8 mouse cellular contexts compared by ENCODE assay signal in the genomic region with DNA sequence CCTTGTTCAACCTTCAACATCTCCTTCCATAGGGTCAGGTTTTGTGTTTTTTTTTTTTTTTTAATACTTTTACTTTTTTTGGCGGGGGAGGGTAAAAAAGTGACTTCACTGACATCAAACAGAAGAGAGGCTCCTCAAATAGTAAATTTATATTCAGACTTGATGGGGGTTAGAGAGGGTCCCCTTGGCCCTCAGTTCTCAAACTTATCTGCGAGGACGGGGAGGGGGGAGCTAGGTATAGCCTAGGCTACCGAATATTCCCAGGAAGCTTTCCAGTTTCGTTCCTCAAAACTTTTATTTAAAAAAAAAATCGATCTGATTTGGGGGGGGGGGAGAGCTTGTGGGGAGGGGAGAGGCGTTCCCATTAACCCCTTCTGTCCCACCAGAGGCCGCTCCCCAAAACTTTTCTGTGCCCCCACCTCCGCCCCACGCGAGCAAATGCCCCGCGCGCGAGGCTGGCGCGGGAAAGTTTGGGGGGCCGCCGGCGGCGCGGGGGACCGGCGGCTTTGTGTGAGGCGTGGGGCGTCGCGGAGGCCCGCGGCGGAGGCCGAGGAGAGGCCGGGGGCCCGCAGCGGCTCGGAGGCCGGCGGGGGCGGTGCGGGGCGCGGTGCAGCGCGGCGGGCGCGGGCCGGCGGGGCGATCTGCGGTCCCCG. TPM values are rescaled to one million over a fixed set of nuclear protein-coding genes. Genes with fewer than 3 reads are reported as not detected.
A peak's percentile ranks its signal among the peaks of the same experiment; 100 is the strongest.
DNase-seq lines count a peak whose midpoint lies in the region; ATAC-seq and TF ChIP-seq lines count a peak whose summit lies in the region.

No protein-coding gene starts in this region.

- no peak for TF ChIP-seq POLR2A in bone marrow macrophage, adult 2 months (IDR thresholded peaks at IDR 0.05; ENCODE audit: borderline replicate concordance, low read depth, low read length)

- no peaks in the 10 kb centered on the region for H3K27me3 ChIP-seq in kidney, embryonic 15.5 days
- H3K27me3 ChIP-seq in forebrain, embryonic 15.5 days: no peaks in the 10 kb centered on the region
- H3K27me3 ChIP-seq in liver, embryonic 11.5 days (replicated peaks; ENCODE audit: control insufficient read depth, insufficient read depth, low read length): peaks cover 11% of the 10 kb centered on the region
- no peaks in the 10 kb centered on the region for H3K27me3 ChIP-seq in stomach, embryonic 14.5 days (ENCODE audit: control insufficient read depth, insufficient read depth, low read length)

- ATAC-seq in kidney, embryonic 15.5 days (replicated peaks; ENCODE audit: low FRiP score): no peak; the same call in 1 of the 2 replicates
- ATAC-seq in forebrain, embryonic 15.5 days (replicated peaks): peak; percentile 43
- ATAC-seq in liver, embryonic 11.5 days (replicated peaks; ENCODE audit: low FRiP score): no peak
- peak; percentile 46; the same call in 1 of the 2 replicates for ATAC-seq in stomach, embryonic 14.5 days (ENCODE audit: insufficient number of reproducible peaks, insufficient read depth, low FRiP score, low read depth)

- TF ChIP-seq CTCF in bone marrow macrophage, adult 2 months (IDR thresholded peaks at IDR 0.05; ENCODE audit: low read depth, low read length): no peak

- peak overlapping the region; percentile 86 for H3K4me3 ChIP-seq in kidney, embryonic 15.5 days (replicated peaks)
- 0 out of 2 replicates have a peak overlapping the region, but pooled peaks have one; percentile 5 for H3K4me3 ChIP-seq in bone marrow macrophage, adult 2 months (ENCODE audit: insufficient read depth, low read length)
- peak overlapping the region; percentile 85 for H3K4me3 ChIP-seq in forebrain, embryonic 15.5 days
- H3K4me3 ChIP-seq in liver, embryonic 11.5 days (ENCODE audit: low read depth, low read length): peak overlapping the region; percentile 74
- H3K4me3 ChIP-seq in stomach, embryonic 14.5 days (ENCODE audit: low read depth, low read length): peak overlapping the region; percentile 68

- H3K9me3 ChIP-seq in kidney, embryonic 15.5 days (replicated peaks): no peaks in the 10 kb centered on the region
- no peaks in the 10 kb centered on the region for H3K9me3 ChIP-seq in forebrain, embryonic 15.5 days
- H3K9me3 ChIP-seq in liver, embryonic 11.5 days (ENCODE audit: control insufficient read depth, low read length): no peaks in the 10 kb centered on the region
- H3K9me3 ChIP-seq in stomach, embryonic 14.5 days (ENCODE audit: control insufficient read depth, low read depth, low read length): no peaks in the 10 kb centered on the region

- peak overlapping the region; percentile 98 for H3K9ac ChIP-seq in kidney, embryonic 15.5 days
- peak overlapping the region; percentile 97 for H3K9ac ChIP-seq in forebrain, embryonic 15.5 days (replicated peaks)
- peak overlapping the region; percentile 76 for H3K9ac ChIP-seq in liver, embryonic 11.5 days (ENCODE audit: low read depth, low read length)
- H3K9ac ChIP-seq in stomach, embryonic 14.5 days (replicated peaks; ENCODE audit: low read depth, low read length): peak overlapping the region; percentile 100

- H3K36me3 ChIP-seq in kidney, embryonic 15.5 days: no peaks in the 10 kb centered on the region
- H3K36me3 ChIP-seq in forebrain, embryonic 15.5 days: no peaks in the 10 kb centered on the region
- no peaks in the 10 kb centered on the region for H3K36me3 ChIP-seq in liver, embryonic 11.5 days (ENCODE audit: control insufficient read depth, insufficient read depth, low read length)
- no peaks in the 10 kb centered on the region for H3K36me3 ChIP-seq in stomach, embryonic 14.5 days (ENCODE audit: control insufficient read depth, insufficient read depth, low read length)

- peak overlapping the region; percentile 93 for H3K27ac ChIP-seq in kidney, embryonic 15.5 days
- no peak overlapping the region for H3K27ac ChIP-seq in bone marrow macrophage, adult 2 months (ENCODE audit: insufficient read depth, low read depth, low read length)
- H3K27ac ChIP-seq in forebrain, embryonic 15.5 days (replicated peaks): no peak overlapping the region
- H3K27ac ChIP-seq in liver, embryonic 11.5 days (ENCODE audit: low read depth, low read length): peak overlapping the region; percentile 71; the same call in 1 of the 2 replicates
- peak overlapping the region; percentile 84; the same call in 1 of the 2 replicates for H3K27ac ChIP-seq in stomach, embryonic 14.5 days (ENCODE audit: low read length)

- WGBS in kidney, embryonic 15.5 days: 2% methylated on average over 25 of the region's 52 CpGs
- WGBS in forebrain, embryonic 15.5 days: under 1% methylated on average over 34 of the region's 52 CpGs
- 5% methylated on average over 23 of the region's 52 CpGs for WGBS in liver, embryonic 11.5 days
- 1% methylated on average over 36 of the region's 52 CpGs for WGBS in stomach, embryonic 14.5 days

- H3K4me2 ChIP-seq in kidney, embryonic 15.5 days: peak overlapping the region; percentile 83
- peak overlapping the region; percentile 79 for H3K4me2 ChIP-seq in forebrain, embryonic 15.5 days (replicated peaks)
- H3K4me2 ChIP-seq in liver, embryonic 11.5 days: peak overlapping the region; percentile 64
- peak overlapping the region; percentile 51 for H3K4me2 ChIP-seq in stomach, embryonic 14.5 days (replicated peaks; ENCODE audit: low read depth, low read length)

- H3K4me1 ChIP-seq in kidney, embryonic 15.5 days: peaks cover 21% of the 10 kb centered on the region
- H3K4me1 ChIP-seq in bone marrow macrophage, adult 2 months (ENCODE audit: control insufficient read depth, insufficient read depth, low read length): no peaks in the 10 kb centered on the region
- H3K4me1 ChIP-seq in forebrain, embryonic 15.5 days: peaks cover 6% of the 10 kb centered on the region; the same call in 1 of the 2 replicates
- no peaks in the 10 kb centered on the region for H3K4me1 ChIP-seq in liver, embryonic 11.5 days (replicated peaks; ENCODE audit: control insufficient read depth, insufficient read depth, low read length)
- peaks cover 10% of the 10 kb centered on the region; the same call in 1 of the 2 replicates for H3K4me1 ChIP-seq in stomach, embryonic 14.5 days (ENCODE audit: control insufficient read depth, insufficient read depth, low read length)

- no peak for DNase-seq in kidney, adult 11 months
- no peak for DNase-seq in liver, embryonic 11.5 days (ENCODE audit: low spot score)
- no peak for DNase-seq in right cerebral cortex, postnatal 10 days (ENCODE audit: low spot score in 2 of 2)
- no peak for DNase-seq in thymus, postnatal 25 days

RNA-seq across cellular contexts. Expression of a gene that starts 0.4 kb away (rescaled TPM):
- polyA plus RNA-seq in kidney, embryonic 15.5 days (2015; fragmentation: Nextera tagmentation; extraction: Ambion mirVana): 35.2 and 39.5 TPM in 2 replicates
- 0.11 TPM in 1 of 2 replicates, not detected in the other for polyA plus RNA-seq in bone marrow macrophage, adult 2 months (2012; ENCODE audit: insufficient read depth, insufficient read length, missing spikeins)
- 18.6 and 22.5 TPM in 2 replicates for polyA plus RNA-seq in forebrain, embryonic 15.5 days (2015; fragmentation: Nextera tagmentation; extraction: Ambion mirVana)
- 9.8 and 12.9 TPM in 2 replicates for polyA plus RNA-seq in liver, embryonic 11.5 days (2014; fragmentation: Nextera tagmentation; extraction: Ambion mirVana)
- 27.1 and 32.0 TPM in 2 replicates for polyA plus RNA-seq in stomach, embryonic 14.5 days (2014; fragmentation: Nextera tagmentation; extraction: Ambion mirVana)

Comparison
In these comparisons a context has a peak if more than half of its experiments do, and no peak if none do; other contexts are left out.
1. ATAC-seq: peak in forebrain, embryonic 15.5 days (single experiment) and stomach, embryonic 14.5 days (single experiment); none in kidney, embryonic 15.5 days (single experiment) and liver, embryonic 11.5 days (single experiment).
2. H3K27ac ChIP-seq: peak in kidney, embryonic 15.5 days (single experiment), liver, embryonic 11.5 days (single experiment) and stomach, embryonic 14.5 days (single experiment); none in bone marrow macrophage, adult 2 months (single experiment) and forebrain, embryonic 15.5 days (single experiment).
3. H3K4me3 ChIP-seq: peak in every context shown above with its lines; median percentile 86 in kidney, embryonic 15.5 days; 85 in forebrain, embryonic 15.5 days; 74 in liver, embryonic 11.5 days; 68 in stomach, embryonic 14.5 days; 5 in bone marrow macrophage, adult 2 months.
4. Peak in every context shown above with its lines, with median percentiles within 50 percentile points of each other: H3K4me2 ChIP-seq and H3K9ac ChIP-seq.